Mouse (Mus musculus) left cerebral cortex, adult 2 months (tissue): ENCODE measurements around the gene Slc35e3. TPM values are rescaled to one million over a fixed set of nuclear protein-coding genes. Genes with fewer than 3 reads are reported as not detected.

Source experiments
- DNase-seq, 2 experiments: peaks; one replicate each; pipeline ENCODE4 v3.0.0; 2021 to 2022; ENCODE audit warnings: low spot score in 2 of 2, mixed read lengths in 1 of 2; ENCODE audit errors: extremely low spot score in 1 of 2
- H3K27ac ChIP-seq: fragments of 200-600 bp; 2 replicates; pipeline ENCODE4 v1.8.1; 2022
- H3K4me3 ChIP-seq: fragments of 200-600 bp; 2 replicates; pipeline ENCODE4 v1.8.1; 2022
- CTCF ChIP-seq: fragments of 200-600 bp; IDR thresholded peaks from 2 replicates; pipeline ENCODE4 v1.8.1; 2022; ENCODE audit warnings: antibody characterized with exemption, mild to moderate bottlenecking, moderate library complexity
- intact Hi-C: fragments of 180-260 bp; cut with DNase I; formaldehyde crosslinking; loops from one replicate; pipeline ENCODE4 v1.15.1; 2025
- total RNA-seq, 2 experiments: library from RNA; stranded (reverse); gene quantifications; 2 replicates each; pipeline ENCODE4 v1.2.3; 2021

Slc35e3 gene
- total RNA-seq, 2 experiments from 2014 or later, result 27.7 to 28.8 TPM

GRCm38 (mm10) chr10:117757796-117758342 is 11.7 kb upstream of the Slc35e3 start:
- intact Hi-C loops, result no loop called here
- H3K4me3 ChIP-seq, result no peak overlapping the region
- TF ChIP-seq CTCF, result no peak
- no peak overlapping the region for H3K27ac ChIP-seq
- DNase-seq, result no peak

- Histone ChIP-seq H3K27ac (no peak overlapping the region), H3K4me3 (no peak overlapping the region)
- DNase-seq, result no peak
- intact Hi-C loops, result no loop called here
- TF ChIP-seq CTCF, result no peak
These were observed 11.1 kb upstream of the Slc35e3 start for GRCm38 (mm10) chr10:117757259-117757658.

- TF ChIP-seq CTCF, result no peak
- Histone ChIP-seq H3K27ac (no peak overlapping the region), H3K4me3 (no peak overlapping the region)
- no peak for DNase-seq
- intact Hi-C loops, result no loop called here
These were observed 10.6 kb upstream of the Slc35e3 start for GRCm38 (mm10) chr10:117756784-117757183.

GRCm38 (mm10) chr10:117755799-117756467 is 9.8 kb upstream of the Slc35e3 start:
- intact Hi-C loops, result no loop called here
- DNase-seq, result no peak
- Histone ChIP-seq H3K27ac (no peak overlapping the region), H3K4me3 (no peak overlapping the region)
- no peak for TF ChIP-seq CTCF

GRCm38 (mm10) chr10:117755086-117755798 is 9.1 kb upstream of the Slc35e3 start:
- H3K27ac ChIP-seq, result no peak overlapping the region
- intact Hi-C loops, result no loop called here
- H3K4me3 ChIP-seq, result no peak overlapping the region
- TF ChIP-seq CTCF, result no peak
- DNase-seq, result no peak

- intact Hi-C loops, result no loop called here
- no peak overlapping the region for H3K4me3 ChIP-seq
- H3K27ac ChIP-seq, result no peak overlapping the region
- no peak for TF ChIP-seq CTCF
- no peak for DNase-seq
These were observed 8.4 kb upstream of the Slc35e3 start for GRCm38 (mm10) chr10:117754609-117754940.

GRCm38 (mm10) chr10:117753711-117754608 is 7.8 kb upstream of the Slc35e3 start:
- Histone ChIP-seq H3K27ac (no peak overlapping the region), H3K4me3 (no peak overlapping the region)
- intact Hi-C loops, result no loop called here
- no peak for TF ChIP-seq CTCF
- DNase-seq, result no peak

- no peak overlapping the region for H3K4me3 ChIP-seq
- DNase-seq, result no peak
- intact Hi-C loops, result no loop called here
- H3K27ac ChIP-seq, result no peak overlapping the region
- TF ChIP-seq CTCF, result no peak
These were observed 6.9 kb upstream of the Slc35e3 start for GRCm38 (mm10) chr10:117752851-117753647.

- no peak for DNase-seq
These were observed 6.2 kb upstream of the Slc35e3 start for GRCm38 (mm10) chr10:117752304-117752821.

GRCm38 (mm10) chr10:117751744-117752143 is 5.6 kb upstream of the Slc35e3 start:
- DNase-seq, result no peak
- intact Hi-C loops, result no loop called here
- Histone ChIP-seq H3K4me3 (no peak overlapping the region), H3K27ac (no peak overlapping the region)
- TF ChIP-seq CTCF, result no peak

More at GRCm38 (mm10) chr10:117752304-117752821, 6.2 kb upstream of the Slc35e3 start:
- Histone ChIP-seq H3K27ac (no peak overlapping the region), H3K4me3 (no peak overlapping the region)
- intact Hi-C loops, result no loop called here
- TF ChIP-seq CTCF, result no peak

GRCm38 (mm10) chr10:117751282-117751610 is 5.1 kb upstream of the Slc35e3 start:
- no peak for TF ChIP-seq CTCF
- intact Hi-C loops, result no loop called here
- no peak overlapping the region for H3K4me3 ChIP-seq
- DNase-seq, result no peak
- no peak overlapping the region for H3K27ac ChIP-seq
